Mouse (Mus musculus) megakaryocyte, embryonic 14.5 days (primary cell): ENCODE results near the gene Mgat4b. TPM values are rescaled to one million over a fixed set of nuclear protein-coding genes. Genes with fewer than 3 reads are reported as not detected.
A peak's percentile ranks its signal among the peaks of the same experiment; 100 is the strongest.
"Not testable (repeated sequence)": the region's sequence is repeated elsewhere in the genome, so short reads cannot be mapped to it uniquely, and the experiment has no call there.

ENCODE experiments used
- H3K27me3 ChIP-seq: replicated peaks from 2 replicates; pipeline ENCODE3; 2012; ENCODE audit warnings: inconsistent platforms
- H3K36me3 ChIP-seq: replicated peaks from 2 replicates; pipeline ENCODE3; 2012; ENCODE audit warnings: low read length, inconsistent platforms, mixed read lengths
- H3K4me1 ChIP-seq: 2 replicates; pipeline ENCODE4 v1.6.1; 2012; ENCODE audit warnings: inconsistent platforms
- H3K4me3 ChIP-seq: replicated peaks from 2 replicates; pipeline ENCODE3; 2012; ENCODE audit warnings: moderate library complexity, mild to moderate bottlenecking, inconsistent platforms
- H3K9me3 ChIP-seq: 2 replicates; pipeline ENCODE4 v1.6.1; 2012; ENCODE audit warnings: inconsistent platforms
- FLI1 ChIP-seq: IDR thresholded peaks from 2 replicates; pipeline ENCODE4 v1.6.1; 2012; ENCODE audit warnings: low read length, inconsistent platforms, mixed read lengths
- GATA1 ChIP-seq: IDR thresholded peaks from 3 replicates; pipeline ENCODE4 v1.6.1; 2012; ENCODE audit warnings: mixed read lengths, low read length, inconsistent platforms, borderline replicate concordance
- polyA plus RNA-seq: library from polyadenylated mRNA; stranded (reverse); fragments of >175 nt; gene quantifications from 2 replicates; pipeline ENCODE4 v1.2.3, GENCODE M21; 2012; ENCODE audit warnings: low replicate concordance; ENCODE audit not compliant: insufficient read depth

Gene Mgat4b
- 119 and 130 TPM in 2 replicates for polyA plus RNA-seq

DNA sequence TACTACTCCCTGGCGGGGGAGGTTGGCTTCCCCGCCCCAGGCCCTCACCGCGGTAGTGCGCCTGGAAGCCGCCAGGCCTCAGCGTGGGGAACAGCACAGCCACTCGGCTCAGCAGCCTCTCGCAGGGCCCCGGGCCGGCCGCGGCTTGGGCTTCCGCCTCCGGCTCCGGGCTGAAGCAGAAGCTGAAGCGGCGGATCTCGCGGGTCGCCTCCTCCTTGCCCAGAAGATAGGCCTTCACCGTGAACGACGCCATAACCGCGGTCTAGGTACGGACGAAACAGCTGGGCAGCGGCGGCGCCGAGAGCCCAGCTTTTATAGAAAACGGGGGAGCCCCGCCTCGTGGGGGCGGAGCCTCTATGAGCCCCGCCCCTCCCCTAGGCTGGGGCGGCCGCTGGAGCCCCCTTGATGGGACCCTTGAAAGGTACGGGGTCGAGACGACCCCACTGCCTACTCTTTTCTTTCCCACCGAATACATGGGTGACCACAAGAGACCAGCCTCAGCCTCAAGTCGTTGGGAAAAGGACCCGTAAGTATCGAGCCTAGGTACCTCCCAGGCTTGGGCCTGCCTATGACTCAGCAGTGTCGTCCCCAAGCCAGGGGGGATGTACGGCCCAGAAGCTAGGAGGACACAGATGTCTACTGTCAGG is at the start of gene Mgat4b, which contains the start of gene Sqstm1:
Gene Mgat4b (plus strand): TSS at position 386 of the 647 bp plus-strand sequence.
Gene Sqstm1 (minus strand): TSS at position 323 of the 647 bp plus-strand sequence.
- Histone ChIP-seq H3K4me3 (peak within 1 kb of the TSS; percentile 97), H3K27me3 (no peaks in the 10 kb centered on the region), H3K9me3 (no peaks in the 10 kb centered on the region), H3K4me1 (peaks cover 76% of the 10 kb centered on the region), H3K36me3 (peaks cover 40% of the 10 kb centered on the region)
- TF ChIP-seq FLI1 (no peak), GATA1 (no peak)

- H3K9me3 ChIP-seq, result no peaks in the 10 kb centered on the region
- H3K36me3 ChIP-seq, result peaks cover 95% of the 10 kb centered on the region
- H3K4me3 ChIP-seq, result no peak overlapping the region
- TF ChIP-seq GATA1, result no peak
- TF ChIP-seq FLI1, result no peak
- H3K4me1 ChIP-seq, result peaks cover 20% of the 10 kb centered on the region
- no peaks in the 10 kb centered on the region for H3K27me3 ChIP-seq
Observed at GRCm38 (mm10) chr11:50161578-50162304, 48.9 kb upstream of the Mgat4b start.

GRCm38 (mm10) chr11:50162338-50163050 is 48.2 kb upstream of the Mgat4b start:
- Histone ChIP-seq H3K36me3 (peaks cover 88% of the 10 kb centered on the region), H3K4me3 (no peak overlapping the region), H3K4me1 (peaks cover 20% of the 10 kb centered on the region), H3K27me3 (no peaks in the 10 kb centered on the region), H3K9me3 (no peaks in the 10 kb centered on the region)
- TF ChIP-seq FLI1, result no peak
- no peak for TF ChIP-seq GATA1

GRCm38 (mm10) chr11:50168352-50168751 is 42.3 kb upstream of the Mgat4b start:
- H3K27me3 ChIP-seq, result no peaks in the 10 kb centered on the region
- no peak overlapping the region for H3K4me3 ChIP-seq
- TF ChIP-seq GATA1 (no peak), FLI1 (no peak)
- peaks cover 22% of the 10 kb centered on the region for H3K4me1 ChIP-seq
- peaks cover 75% of the 10 kb centered on the region for H3K36me3 ChIP-seq
- no peaks in the 10 kb centered on the region for H3K9me3 ChIP-seq

- Histone ChIP-seq H3K36me3 (peaks cover 58% of the 10 kb centered on the region), H3K4me3 (peak within 1 kb of the TSS; percentile 96), H3K4me1 (peaks cover 59% of the 10 kb centered on the region)
- not testable (repeated sequence) for H3K27me3 ChIP-seq, H3K9me3 ChIP-seq
Observed at GRCm38 (mm10) chr11:50174111-50174729, 36.5 kb upstream of the Mgat4b start, which contains the start of gene Mrnip. Gene Mrnip, plus strand, starts transcription at chr11:50174444.

DNA sequence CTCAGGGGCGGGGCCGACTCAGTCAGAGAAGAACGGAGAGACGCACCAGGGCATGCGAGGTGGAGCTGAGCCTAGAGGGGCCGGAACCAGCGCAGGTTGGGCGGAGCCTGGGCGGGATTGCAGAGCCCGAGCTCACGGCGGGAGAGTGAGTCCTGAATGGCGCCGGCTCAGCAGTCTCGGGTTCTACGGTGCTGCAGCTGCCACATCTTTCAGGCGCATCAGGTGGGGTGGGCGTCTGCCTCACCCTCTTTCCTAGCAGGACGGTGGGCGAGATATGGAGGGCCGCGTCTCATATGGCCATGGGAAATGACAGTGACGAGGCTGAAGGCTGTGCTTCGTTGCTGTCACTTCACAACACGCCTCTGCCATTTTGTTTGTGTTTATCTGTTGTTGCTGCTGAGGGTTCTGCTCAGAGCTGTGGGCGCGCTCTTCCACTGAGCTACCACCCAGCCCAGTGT is 35.9 kb upstream of the Mgat4b start:
- TF ChIP-seq GATA1 (no peak), FLI1 (no peak)
- H3K27me3 ChIP-seq, result no peaks in the 10 kb centered on the region
- H3K4me1 ChIP-seq, result peaks cover 58% of the 10 kb centered on the region
- H3K36me3 ChIP-seq, result peaks cover 58% of the 10 kb centered on the region
- no peaks in the 10 kb centered on the region for H3K9me3 ChIP-seq
- H3K4me3 ChIP-seq, result peak overlapping the region; percentile 96

- no peaks in the 10 kb centered on the region for H3K9me3 ChIP-seq
- no peak for TF ChIP-seq FLI1
- TF ChIP-seq GATA1, result no peak
- H3K4me1 ChIP-seq, result peaks cover 63% of the 10 kb centered on the region
- no peak overlapping the region for H3K4me3 ChIP-seq
- H3K27me3 ChIP-seq, result no peaks in the 10 kb centered on the region
- H3K36me3 ChIP-seq, result peaks cover 48% of the 10 kb centered on the region
Observed at GRCm38 (mm10) chr11:50176351-50176750, 34.3 kb upstream of the Mgat4b start.

DNA sequence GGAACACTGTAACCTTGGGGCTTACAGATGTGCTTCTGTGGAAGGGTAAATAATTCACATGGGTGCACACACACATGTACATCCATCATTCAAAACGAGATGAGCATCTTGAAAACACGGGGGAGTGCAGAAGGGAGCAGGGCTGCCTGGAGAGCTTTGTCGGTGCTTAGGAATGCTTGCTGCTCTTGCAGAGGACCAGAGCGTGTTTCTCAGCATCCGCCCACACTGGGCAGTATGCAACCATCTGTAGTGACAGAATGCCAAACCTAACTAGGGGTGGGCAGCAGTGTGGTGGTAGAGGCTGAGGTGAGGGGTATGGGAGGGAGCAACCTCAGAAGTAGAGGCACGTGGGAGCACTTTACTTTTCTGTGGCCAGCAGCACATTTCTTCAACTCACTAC is 33.6 kb upstream of the Mgat4b start:
- Histone ChIP-seq H3K36me3 (peaks cover 45% of the 10 kb centered on the region), H3K4me3 (no peak overlapping the region), H3K27me3 (no peaks in the 10 kb centered on the region), H3K4me1 (peaks cover 60% of the 10 kb centered on the region), H3K9me3 (no peaks in the 10 kb centered on the region)
- TF ChIP-seq GATA1, result no peak
- no peak for TF ChIP-seq FLI1

DNA sequence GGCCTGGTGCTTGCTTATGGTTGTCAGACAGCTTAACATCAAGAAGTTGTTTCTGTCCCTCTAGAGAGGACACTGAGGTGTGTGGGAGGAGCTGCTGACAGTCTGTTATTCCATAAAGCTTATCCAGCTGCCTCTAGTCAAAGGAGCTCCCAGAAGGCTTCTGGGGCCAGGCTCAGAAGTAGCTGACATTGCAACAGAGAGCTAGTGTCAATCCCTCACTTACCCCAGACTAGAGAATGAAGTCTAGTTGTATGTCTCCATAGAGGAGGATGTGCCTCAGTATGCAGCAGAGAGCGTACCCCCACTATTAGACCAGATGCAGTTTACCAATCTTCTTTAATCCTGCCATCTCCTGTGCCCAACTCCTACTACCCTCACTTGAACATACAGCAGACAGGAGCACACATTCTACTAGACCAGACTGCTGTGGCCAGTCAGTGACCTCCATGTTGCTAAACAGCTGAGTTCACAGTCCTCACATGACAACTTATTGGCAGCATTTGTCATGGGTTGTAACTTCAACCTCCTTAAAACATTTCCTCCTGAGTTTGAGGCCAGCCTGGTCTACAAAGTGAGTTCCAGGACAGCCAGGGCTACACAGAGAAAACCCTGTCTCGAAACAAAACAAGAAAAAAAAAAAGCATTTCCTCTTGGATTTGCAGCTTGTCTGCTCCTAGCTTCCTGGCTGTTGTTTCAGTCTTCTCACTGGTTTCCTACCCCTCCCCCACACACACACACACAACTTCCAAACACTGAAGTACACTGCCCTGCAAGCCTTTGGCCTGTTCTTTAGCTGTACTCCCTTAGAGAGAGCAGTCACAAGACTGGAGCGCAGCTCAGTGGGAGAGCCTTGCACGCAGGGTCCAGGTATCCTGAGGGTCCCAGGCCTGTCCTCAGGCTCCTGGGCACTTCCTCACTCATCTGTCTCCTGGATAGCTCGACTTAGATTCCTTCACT is 31.9 kb upstream of the Mgat4b start:
- peaks cover 50% of the 10 kb centered on the region for H3K36me3 ChIP-seq
- H3K4me3 ChIP-seq, result peak overlapping the region; percentile 53
- H3K9me3 ChIP-seq, result no peaks in the 10 kb centered on the region
- TF ChIP-seq FLI1 (no peak), GATA1 (no peak)
- peaks cover 72% of the 10 kb centered on the region for H3K4me1 ChIP-seq
- H3K27me3 ChIP-seq, result no peaks in the 10 kb centered on the region
